Mouse (Mus musculus) MEL (cell line): ENCODE results near the gene Sgms1. TPM values are rescaled to one million over a fixed set of nuclear protein-coding genes. Genes with fewer than 3 reads are reported as not detected.

Experiments used
- DNase-seq: peaks from one replicate; pipeline ENCODE4 v3.0.0; 2011; ENCODE audit warnings: low read depth, low spot score
- H3K27ac ChIP-seq: 2 replicates; pipeline ENCODE4 v1.5.1; 2012; ENCODE audit warnings: low read depth, mild to moderate bottlenecking, control low read depth, low read length, moderate library complexity; ENCODE audit not compliant: control insufficient read depth
- H3K27me3 ChIP-seq, 2 experiments: fragments of 150-350 bp in 1 of 2; sonication (generic) in 1 of 2; 2 replicates each; pipeline ENCODE4 v1.6.1; 2012; ENCODE audit warnings: low read length in 2 of 2, mild to moderate bottlenecking in 2 of 2, improper control_type of control experiment in 1 of 2, moderate library complexity in 1 of 2; ENCODE audit not compliant: insufficient read depth in 2 of 2, control insufficient read depth in 1 of 2
- H3K36me3 ChIP-seq, 2 experiments: 2 replicates each; pipeline ENCODE4 v1.6.1; 2012 to 2014; ENCODE audit warnings: low read length in 2 of 2, improper control_type of control experiment in 1 of 2, inconsistent platforms in 1 of 2, mild to moderate bottlenecking in 1 of 2; ENCODE audit not compliant: insufficient read depth in 2 of 2, control insufficient read depth in 1 of 2
- H3K4me1 ChIP-seq, 2 experiments: fragments of 150-350 bp in 1 of 2; sonication (generic) in 1 of 2; 2 replicates each; pipeline ENCODE4 v1.6.1; 2012; ENCODE audit warnings: low read length in 2 of 2, improper control_type of control experiment in 1 of 2, mild to moderate bottlenecking in 1 of 2; ENCODE audit not compliant: insufficient read depth in 2 of 2, control insufficient read depth in 1 of 2
- H3K4me3 ChIP-seq, 2 experiments: fragments of 150-350 bp in 1 of 2; sonication (generic) in 1 of 2; 2 replicates each; pipeline ENCODE4 v1.5.1; 2012; ENCODE audit warnings: low read depth in 2 of 2, low read length in 2 of 2, mild to moderate bottlenecking in 2 of 2, moderate library complexity in 2 of 2, control low read depth in 1 of 2, improper control_type of control experiment in 1 of 2; ENCODE audit not compliant: control insufficient read depth in 1 of 2, insufficient read depth in 1 of 2
- H3K79me2 ChIP-seq: 2 replicates; pipeline ENCODE4 v1.6.1; 2012; ENCODE audit warnings: mild to moderate bottlenecking, low read length, moderate library complexity; ENCODE audit not compliant: control insufficient read depth, poor library complexity, insufficient read depth
- H3K9ac ChIP-seq: 2 replicates; pipeline ENCODE4 v1.6.1; 2012; ENCODE audit warnings: low read depth, mild to moderate bottlenecking, control low read depth, low read length, moderate library complexity; ENCODE audit not compliant: control insufficient read depth, poor library complexity, severe bottlenecking
- H3K9me3 ChIP-seq: fragments of 150-350 bp; sonication (generic); replicated peaks from 2 replicates; pipeline ENCODE4 v1.6.1; 2012; ENCODE audit warnings: mild to moderate bottlenecking, low read length, improper control_type of control experiment, moderate library complexity; ENCODE audit not compliant: insufficient read depth
- CTCF ChIP-seq, 3 experiments: IDR thresholded peaks in 2 of 3; conservative IDR thresholded peaks in 1 of 3; 2 replicates each; pipeline ENCODE4 v1.5.1; 2011 to 2012; ENCODE audit warnings: low read length in 3 of 3, low read depth in 2 of 3, mild to moderate bottlenecking in 2 of 3, improper control_type of control experiment in 1 of 3, inconsistent platforms in 1 of 3, mixed read lengths in 1 of 3, moderate library complexity in 1 of 3; ENCODE audit not compliant: control insufficient read depth in 1 of 3, insufficient read depth in 1 of 3, poor library complexity in 1 of 3, severe bottlenecking in 1 of 3
- E2F4 ChIP-seq: IDR thresholded peaks from 2 replicates; pipeline ENCODE4 v1.6.1; 2011; ENCODE audit warnings: low read depth, low read length, improper control_type of control experiment, borderline replicate concordance
- ELF1 ChIP-seq: IDR thresholded peaks from 2 replicates; pipeline ENCODE4 v1.6.1; 2014; ENCODE audit warnings: low read depth, mild to moderate bottlenecking, inconsistent platforms, low read length, improper control_type of control experiment, moderate library complexity
- ETS1 ChIP-seq: IDR thresholded peaks from 2 replicates; pipeline ENCODE4 v1.6.1; 2012; ENCODE audit warnings: low read depth, mild to moderate bottlenecking, inconsistent platforms, low read length, improper control_type of control experiment, moderate library complexity
- GABPA ChIP-seq: IDR thresholded peaks from 2 replicates; pipeline ENCODE4 v1.6.1; 2012; ENCODE audit warnings: low read depth, mild to moderate bottlenecking, inconsistent platforms, low read length, improper control_type of control experiment, moderate library complexity
- GATA1 ChIP-seq: IDR thresholded peaks from 2 replicates; pipeline ENCODE4 v1.6.1; 2011; ENCODE audit warnings: low read depth, low read length, improper control_type of control experiment
- KAT2A ChIP-seq: conservative IDR thresholded peaks from 2 replicates; pipeline ENCODE4 v1.6.1; 2012; ENCODE audit warnings: low read depth, low read length, improper control_type of control experiment, inconsistent platforms
- MAFK ChIP-seq: IDR thresholded peaks from 2 replicates; pipeline ENCODE4 v1.6.1; 2011; ENCODE audit warnings: low read depth, mild to moderate bottlenecking, low read length, improper control_type of control experiment, borderline replicate concordance
- MAX ChIP-seq: IDR thresholded peaks from 2 replicates; pipeline ENCODE4 v1.6.1; 2011; ENCODE audit warnings: low read length, improper control_type of control experiment
- MEF2A ChIP-seq: IDR thresholded peaks from 2 replicates; pipeline ENCODE4 v1.6.1; 2014; ENCODE audit warnings: low read depth, mild to moderate bottlenecking, inconsistent platforms, low read length, improper control_type of control experiment; ENCODE audit not compliant: poor library complexity, insufficient replicate concordance, severe bottlenecking; ENCODE audit errors: extremely low read depth
- MXI1 ChIP-seq: IDR thresholded peaks from 2 replicates; pipeline ENCODE4 v1.6.1; 2011; ENCODE audit warnings: mild to moderate bottlenecking, low read depth, low read length, improper control_type of control experiment
- MYC ChIP-seq: IDR thresholded peaks from 2 replicates; pipeline ENCODE4 v1.6.1; 2011; ENCODE audit warnings: low read depth, mild to moderate bottlenecking, low read length, improper control_type of control experiment, moderate library complexity
- NELFE ChIP-seq: IDR thresholded peaks from 2 replicates; pipeline ENCODE4 v1.6.1; 2011; ENCODE audit warnings: low read depth, low read length, improper control_type of control experiment
- RCOR1 ChIP-seq: IDR thresholded peaks from 2 replicates; pipeline ENCODE4 v1.6.1; 2012; ENCODE audit warnings: low read depth, mild to moderate bottlenecking, inconsistent platforms, low read length, improper control_type of control experiment
- TAL1 ChIP-seq: IDR thresholded peaks from 2 replicates; pipeline ENCODE4 v1.6.1; 2012; ENCODE audit warnings: mild to moderate bottlenecking, inconsistent platforms, low read length, moderate library complexity, mixed read lengths
- TBP ChIP-seq: IDR thresholded peaks from 2 replicates; pipeline ENCODE4 v1.8.0; 2011; ENCODE audit warnings: low read depth, low read length, improper control_type of control experiment
- UBTF ChIP-seq: IDR thresholded peaks from 2 replicates; pipeline ENCODE4 v1.6.1; 2012; ENCODE audit warnings: low read depth, mild to moderate bottlenecking, inconsistent platforms, low read length, improper control_type of control experiment, moderate library complexity, borderline replicate concordance; ENCODE audit not compliant: insufficient read depth
- USF1 ChIP-seq: IDR thresholded peaks from 2 replicates; pipeline ENCODE4 v1.6.1; 2014; ENCODE audit warnings: low read depth, mild to moderate bottlenecking, inconsistent platforms, low read length, improper control_type of control experiment, moderate library complexity
- ZKSCAN1 ChIP-seq: IDR thresholded peaks from 2 replicates; pipeline ENCODE4 v1.6.1; 2012; ENCODE audit warnings: low read depth, mild to moderate bottlenecking, inconsistent platforms, low read length, improper control_type of control experiment, moderate library complexity
- ZNF384 ChIP-seq: IDR thresholded peaks from 2 replicates; pipeline ENCODE4 v1.6.1; 2012; ENCODE audit warnings: low read depth, mild to moderate bottlenecking, inconsistent platforms, low read length, improper control_type of control experiment
- polyA plus RNA-seq, 2 experiments: library from polyadenylated mRNA; stranded (reverse) in 1 of 2; unstranded in 1 of 2; fragments of >175 nt in 1 of 2; fragments of >200 nt in 1 of 2; gene quantifications; 2 replicates each; pipeline versions ENCODE4 v1.2.1 to v1.2.4; 2012; ENCODE audit warnings: low replicate concordance in 2 of 2, low read depth in 1 of 2; ENCODE audit not compliant: insufficient read length in 2 of 2, insufficient read depth in 1 of 2, missing spikeins in 1 of 2
- total RNA-seq: library from RNA; depleted of rRNA; stranded (reverse); fragments of 300-350 nt; gene quantifications from 2 replicates; pipeline ENCODE4 v1.2.3, GENCODE M21; 2012

The Sgms1 gene
- total and polyA plus RNA-seq, 3 experiments: 16.3 to 18.5 TPM; not detected in 1

- Histone ChIP-seq H3K4me1 (peaks cover 11 to 12% of the 10 kb centered on the region in 2 experiments), H3K4me3 (no peak overlapping the region), H3K27me3 (no peaks in the 10 kb centered on the region), H3K36me3 (peaks cover 0 to 18% of the 10 kb centered on the region in 2 experiments; a peak in 3 of 4 replicates), H3K27ac (no peak overlapping the region), H3K9ac (no peak overlapping the region), H3K79me2 (no peaks in the 10 kb centered on the region; the same call in 1 of the 2 replicates), H3K9me3 (no peaks in the 10 kb centered on the region)
- no peak for DNase-seq
- no peak for TF ChIP-seq TAL1
- TF ChIP-seq ELF1: no peak
- no peak for TF ChIP-seq GABPA
- TF ChIP-seq KAT2A: no peak
- TF ChIP-seq MEF2A: no peak
- TF ChIP-seq GATA1: no peak
- TF ChIP-seq RCOR1: no peak
- TF ChIP-seq MAFK: no peak
- no peak for TF ChIP-seq MXI1
- TF ChIP-seq NELFE: no peak
- no peak for TF ChIP-seq ZNF384
- TF ChIP-seq MAX: no peak
- no peak for TF ChIP-seq TBP
- TF ChIP-seq USF1: no peak
These were observed 42.7 kb downstream of the Sgms1 start for GRCm38 (mm10) chr19:32346624-32347341.

DNA sequence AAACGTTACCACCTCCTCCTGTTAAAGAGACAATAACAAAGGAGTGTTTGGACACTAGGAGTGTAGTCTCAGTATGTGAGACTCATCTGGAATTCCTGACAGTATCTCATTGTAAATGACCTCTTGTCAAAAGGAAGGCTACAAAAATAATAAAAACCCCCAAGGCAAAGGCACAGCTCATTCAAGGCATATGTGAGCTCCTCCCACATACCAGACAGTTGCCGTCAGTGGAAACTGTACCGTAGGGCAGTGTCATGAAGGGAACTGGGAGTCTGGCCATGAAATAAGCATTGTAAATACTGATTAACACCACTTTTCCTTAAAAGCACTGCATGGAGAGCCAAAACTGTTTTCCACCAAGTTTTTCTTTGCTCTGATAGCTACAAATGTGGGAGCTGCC is 43.3 kb downstream of the Sgms1 start:
- Histone ChIP-seq H3K9me3 (no peaks in the 10 kb centered on the region), H3K9ac (no peak overlapping the region), H3K27me3 (no peaks in the 10 kb centered on the region), H3K27ac (no peak overlapping the region), H3K79me2 (no peaks in the 10 kb centered on the region; the same call in 1 of the 2 replicates), H3K4me3 (no peak overlapping the region), H3K36me3 (peaks cover 0 to 22% of the 10 kb centered on the region in 2 experiments; a peak in 3 of 4 replicates), H3K4me1 (peaks cover 13 to 16% of the 10 kb centered on the region in 2 experiments)
- no peak for DNase-seq
- TF ChIP-seq E2F4 (no peak), ZKSCAN1 (no peak), USF1 (no peak), MAX (no peak), ETS1 (no peak), NELFE (no peak), MXI1 (no peak), MYC (no peak), UBTF (no peak), CTCF (IDR thresholded peaks at IDR 0.05 in 2 of 3, conservative IDR thresholded peaks at IDR 0.05 in 1 of 3; ENCODE audit: control insufficient read depth in 1 of 3, insufficient read depth in 1 of 3, low read depth in 2 of 3, low read length in 3 of 3, poor library complexity in 1 of 3, severe bottlenecking in 1 of 3) (no peak)
